Mouse (Mus musculus): ENCODE data around the gene Ube2h. TPM values are rescaled to one million over a fixed set of nuclear protein-coding genes. Genes with fewer than 3 reads are reported as not detected.

The Ube2h gene
- total and polyA plus RNA-seq, 2 experiments from 2014 or later, result 30.4 to 31.9 TPM

GRCm38 (mm10) chr6:30302781-30303631, 1.3 kb downstream of the Ube2h start:
- H3K9me3 ChIP-seq (replicated peaks; ENCODE audit: control insufficient read depth, low read length), result no peaks in the 10 kb centered on the region
- peak; percentile 63 for DNase-seq (ENCODE audit: low spot score)
- peak overlapping the region; percentile 67 for H3K4me2 ChIP-seq (ENCODE audit: low read depth, low read length)
- 0% methylated on average over 11 of the region's 11 CpGs for WGBS
- H3K4me1 ChIP-seq (ENCODE audit: control insufficient read depth, insufficient read depth), result peaks cover 31% of the 10 kb centered on the region
- ATAC-seq (ENCODE audit: insufficient read depth, low read depth), result no peak
- peak overlapping the region; percentile 98 for H3K27ac ChIP-seq (ENCODE audit: low read depth)
- no peaks in the 10 kb centered on the region for H3K27me3 ChIP-seq (ENCODE audit: control insufficient read depth, insufficient read depth, low read length)
- H3K4me3 ChIP-seq (ENCODE audit: low read depth, low read length), result peak overlapping the region; percentile 78
- peak overlapping the region; percentile 82 for H3K9ac ChIP-seq (replicated peaks; ENCODE audit: low read depth, low read length)
- TF ChIP-seq EP300 (IDR thresholded peaks at IDR 0.05; ENCODE audit: low read depth), result no peak
- TF ChIP-seq CTCF (IDR thresholded peaks at IDR 0.05; ENCODE audit: low read depth), result no peak
- H3K36me3 ChIP-seq (replicated peaks; ENCODE audit: control insufficient read depth, insufficient read depth, low read length), result peaks cover 5% of the 10 kb centered on the region; the same call in 1 of the 2 replicates

GRCm38 (mm10) chr6:30302156-30302555, 2.2 kb downstream of the Ube2h start:
- no peak for DNase-seq (ENCODE audit: low spot score)
- Histone ChIP-seq H3K4me3 (ENCODE audit: low read depth, low read length) (peak overlapping the region; percentile 78), H3K9me3 (replicated peaks; ENCODE audit: control insufficient read depth, low read length) (no peaks in the 10 kb centered on the region), H3K36me3 (replicated peaks; ENCODE audit: control insufficient read depth, insufficient read depth, low read length) (peaks cover 13% of the 10 kb centered on the region; the same call in 1 of the 2 replicates), H3K9ac (replicated peaks; ENCODE audit: low read depth, low read length) (peak overlapping the region; percentile 82), H3K27me3 (ENCODE audit: control insufficient read depth, insufficient read depth, low read length) (no peaks in the 10 kb centered on the region), H3K27ac (ENCODE audit: low read depth) (peak overlapping the region; percentile 98), H3K4me1 (ENCODE audit: control insufficient read depth, insufficient read depth) (peaks cover 24% of the 10 kb centered on the region), H3K4me2 (ENCODE audit: low read depth, low read length) (peak overlapping the region; percentile 67)
- no peak for ATAC-seq (ENCODE audit: insufficient read depth, low read depth)
- no peak for TF ChIP-seq EP300 (IDR thresholded peaks at IDR 0.05; ENCODE audit: low read depth)
- no peak for TF ChIP-seq CTCF (IDR thresholded peaks at IDR 0.05; ENCODE audit: low read depth)
- WGBS, result 5% methylated on average over 4 of the region's 4 CpGs

GRCm38 (mm10) chr6:30300901-30301300, 3.4 kb downstream of the Ube2h start:
- Histone ChIP-seq H3K9me3 (replicated peaks; ENCODE audit: control insufficient read depth, low read length) (no peaks in the 10 kb centered on the region), H3K27ac (ENCODE audit: low read depth) (peak overlapping the region; percentile 98), H3K4me2 (ENCODE audit: low read depth, low read length) (peak overlapping the region; percentile 67), H3K4me3 (ENCODE audit: low read depth, low read length) (peak overlapping the region; percentile 78), H3K36me3 (replicated peaks; ENCODE audit: control insufficient read depth, insufficient read depth, low read length) (peaks cover 17% of the 10 kb centered on the region; the same call in 1 of the 2 replicates), H3K4me1 (ENCODE audit: control insufficient read depth, insufficient read depth) (peaks cover 24% of the 10 kb centered on the region), H3K27me3 (ENCODE audit: control insufficient read depth, insufficient read depth, low read length) (no peaks in the 10 kb centered on the region), H3K9ac (replicated peaks; ENCODE audit: low read depth, low read length) (peak overlapping the region; percentile 82)
- DNase-seq (ENCODE audit: low spot score), result peak; percentile 57
- ATAC-seq (ENCODE audit: insufficient read depth, low read depth), result no peak
- WGBS, result 11% methylated on average over 7 of the region's 7 CpGs
- TF ChIP-seq EP300 (IDR thresholded peaks at IDR 0.05; ENCODE audit: low read depth), result no peak

- Histone ChIP-seq H3K27ac (ENCODE audit: low read depth) (peak overlapping the region; percentile 98), H3K4me1 (ENCODE audit: control insufficient read depth, insufficient read depth) (peaks cover 24% of the 10 kb centered on the region), H3K27me3 (ENCODE audit: control insufficient read depth, insufficient read depth, low read length) (no peaks in the 10 kb centered on the region), H3K4me2 (ENCODE audit: low read depth, low read length) (peak overlapping the region; percentile 67), H3K36me3 (replicated peaks; ENCODE audit: control insufficient read depth, insufficient read depth, low read length) (peaks cover 22% of the 10 kb centered on the region; the same call in 1 of the 2 replicates), H3K4me3 (ENCODE audit: low read depth, low read length) (peak overlapping the region; percentile 78), H3K9ac (replicated peaks; ENCODE audit: low read depth, low read length) (peak overlapping the region; percentile 82), H3K9me3 (replicated peaks; ENCODE audit: control insufficient read depth, low read length) (no peaks in the 10 kb centered on the region)
- TF ChIP-seq EP300 (IDR thresholded peaks at IDR 0.05; ENCODE audit: low read depth) (peak; percentile 91), CTCF (IDR thresholded peaks at IDR 0.05; ENCODE audit: low read depth) (no peak)
- WGBS, result 1% methylated on average over 5 of the region's 5 CpGs
- ATAC-seq (ENCODE audit: insufficient read depth, low read depth) (peak; percentile 83), DNase-seq (ENCODE audit: low spot score) (peak; percentile 95)
Observed at GRCm38 (mm10) chr6:30300372-30300771, 4.0 kb downstream of the Ube2h start.

GRCm38 (mm10) chr6:30299683-30300082, 4.7 kb downstream of the Ube2h start:
- Histone ChIP-seq H3K9ac (replicated peaks; ENCODE audit: low read depth, low read length) (no peak overlapping the region), H3K4me3 (ENCODE audit: low read depth, low read length) (no peak overlapping the region), H3K36me3 (replicated peaks; ENCODE audit: control insufficient read depth, insufficient read depth, low read length) (peaks cover 28% of the 10 kb centered on the region; the same call in 1 of the 2 replicates), H3K4me1 (ENCODE audit: control insufficient read depth, insufficient read depth) (peaks cover 22% of the 10 kb centered on the region), H3K4me2 (ENCODE audit: low read depth, low read length) (peak overlapping the region; percentile 67; the same call in 1 of the 2 replicates), H3K27ac (ENCODE audit: low read depth) (peak overlapping the region; percentile 98), H3K27me3 (ENCODE audit: control insufficient read depth, insufficient read depth, low read length) (no peaks in the 10 kb centered on the region), H3K9me3 (replicated peaks; ENCODE audit: control insufficient read depth, low read length) (no peaks in the 10 kb centered on the region)
- TF ChIP-seq EP300 (IDR thresholded peaks at IDR 0.05; ENCODE audit: low read depth), result no peak
- no peak for TF ChIP-seq CTCF (IDR thresholded peaks at IDR 0.05; ENCODE audit: low read depth)
- ATAC-seq (ENCODE audit: insufficient read depth, low read depth), result no peak
- DNase-seq (ENCODE audit: low spot score), result no peak
- WGBS, result 79% methylated on average over 5 of the region's 5 CpGs
